Mouse (Mus musculus) intestine, embryonic 15.5 days (tissue): ENCODE measurements around the gene Kbtbd12. TPM values are rescaled to one million over a fixed set of nuclear protein-coding genes. Genes with fewer than 3 reads are reported as not detected.

Experiments used
- ATAC-seq: fragments of 200-750 bp; cut with Nextera tagmentation; 2 replicates; pipeline ENCODE4 v1.8.0; 2017; ENCODE audit warnings: moderate TSS enrichment, moderate library complexity
- H3K27ac ChIP-seq: fragments of 300-500 bp; sonication (generic); 2 replicates; pipeline ENCODE4 v1.5.1; 2015; ENCODE audit warnings: mild to moderate bottlenecking, inconsistent platforms
- H3K27me3 ChIP-seq: fragments of 300-500 bp; sonication (generic); replicated peaks from 2 replicates; pipeline ENCODE4 v1.6.1; 2015; ENCODE audit warnings: inconsistent platforms
- H3K36me3 ChIP-seq: fragments of 300-500 bp; sonication (generic); 2 replicates; pipeline ENCODE4 v1.6.1; 2015; ENCODE audit warnings: inconsistent platforms
- H3K4me1 ChIP-seq: fragments of 300-500 bp; sonication (generic); replicated peaks from 2 replicates; pipeline ENCODE4 v1.6.1; 2015; ENCODE audit warnings: inconsistent platforms
- H3K4me2 ChIP-seq: fragments of 300-500 bp; sonication (generic); replicated peaks from 2 replicates; pipeline ENCODE4 v1.6.1; 2015; ENCODE audit warnings: mild to moderate bottlenecking, inconsistent platforms
- H3K4me3 ChIP-seq: fragments of 300-500 bp; sonication (generic); replicated peaks from 2 replicates; pipeline ENCODE4 v1.5.1; 2015; ENCODE audit warnings: inconsistent platforms
- H3K9ac ChIP-seq: fragments of 300-500 bp; sonication (generic); 2 replicates; pipeline ENCODE4 v1.6.1; 2015; ENCODE audit warnings: inconsistent platforms
- H3K9me3 ChIP-seq: fragments of 300-500 bp; sonication (generic); 2 replicates; pipeline ENCODE4 v1.6.1; 2016; ENCODE audit warnings: inconsistent platforms
- WGBS: fragments of 180-500 bp; shearing (Covaris S2); methylation state at CpG from one replicate; pipeline ENCODE4 v1.1.7; 2015; 5-methylcytosine and 5-hydroxymethylcytosine counted together
- polyA plus RNA-seq: library from polyadenylated mRNA; unstranded; fragments of >200 nt; fragmentation: Nextera tagmentation; extraction: Ambion mirVana; gene quantifications from 2 replicates; pipeline ENCODE4 v1.2.1, GENCODE M21; 2015

Gene Kbtbd12
- polyA plus RNA-seq, 1 experiment from 2014 or later, result 0.46 TPM

GRCm38 (mm10) chr6:88640331-88640730, 2.6 kb upstream of the Kbtbd12 start:
- Histone ChIP-seq H3K9me3 (no peaks in the 10 kb centered on the region), H3K4me2 (no peak overlapping the region; the same call in 1 of the 2 replicates), H3K27me3 (no peaks in the 10 kb centered on the region), H3K4me3 (no peak overlapping the region), H3K36me3 (no peaks in the 10 kb centered on the region), H3K4me1 (0 out of 2 replicates have a peak, but pooled peaks cover 5% of the 10 kb centered on the region), H3K9ac (no peak overlapping the region), H3K27ac (no peak overlapping the region)
- ATAC-seq, result no peak
- 41% methylated on average over 3 of the region's 3 CpGs for WGBS

DNA sequence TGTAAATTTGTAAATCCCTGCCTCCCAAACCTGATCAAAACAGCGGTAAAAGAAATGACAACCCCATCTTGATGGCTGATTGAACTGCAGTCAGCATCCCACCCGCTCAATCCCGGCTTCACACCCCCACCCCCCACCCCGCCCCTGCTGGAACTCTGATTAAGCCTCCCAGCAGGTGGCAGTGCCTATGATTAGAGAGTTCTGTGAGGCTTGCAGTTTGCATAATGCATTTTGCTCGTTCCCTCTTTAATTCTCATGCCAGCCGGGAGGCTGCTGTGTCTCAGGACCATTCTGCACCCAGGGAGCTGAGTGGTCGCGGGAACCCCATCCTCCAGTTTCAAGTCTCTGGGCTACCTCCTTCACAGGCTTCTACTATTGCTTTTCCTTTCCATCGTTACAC, 2.2 kb upstream of the Kbtbd12 start:
- Histone ChIP-seq H3K4me1 (0 out of 2 replicates have a peak, but pooled peaks cover 5% of the 10 kb centered on the region), H3K9ac (no peak overlapping the region), H3K4me3 (no peak overlapping the region), H3K9me3 (no peaks in the 10 kb centered on the region), H3K27me3 (no peaks in the 10 kb centered on the region), H3K27ac (no peak overlapping the region), H3K4me2 (no peak overlapping the region; the same call in 1 of the 2 replicates), H3K36me3 (no peaks in the 10 kb centered on the region)
- ATAC-seq, result no peak
- 6% methylated on average over 9 of the region's 9 CpGs for WGBS

DNA sequence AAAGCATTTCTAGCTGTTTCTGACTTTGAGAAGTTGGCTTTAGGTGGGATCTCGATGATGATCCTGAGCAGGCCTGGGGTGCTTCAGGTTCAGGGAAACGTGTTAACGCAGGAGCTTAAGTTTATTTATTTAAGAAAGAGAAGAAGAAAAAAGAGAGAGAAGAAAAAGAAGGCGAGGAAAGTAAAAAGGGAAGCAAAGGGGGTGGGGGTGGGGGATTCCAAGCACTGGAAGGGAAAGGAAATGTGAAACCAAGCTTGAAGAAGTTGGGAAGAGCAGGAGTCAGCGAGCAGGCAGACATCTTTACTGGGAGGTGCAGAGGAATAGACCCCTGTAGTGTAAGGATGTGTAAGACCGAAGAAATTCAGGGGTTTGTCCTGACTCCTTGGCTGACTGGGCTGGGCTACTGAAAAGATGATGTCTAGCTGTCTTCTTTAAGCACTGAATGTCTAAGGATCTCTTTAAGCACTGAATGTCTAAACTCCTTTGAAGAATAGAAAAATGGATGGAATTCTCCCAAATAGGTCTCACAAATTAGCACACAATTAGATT, 1.7 kb upstream of the Kbtbd12 start:
- no peaks in the 10 kb centered on the region for H3K9me3 ChIP-seq
- ATAC-seq, result no peak
- no peak overlapping the region for H3K9ac ChIP-seq
- no peaks in the 10 kb centered on the region for H3K27me3 ChIP-seq
- H3K36me3 ChIP-seq, result no peaks in the 10 kb centered on the region
- no peak overlapping the region; the same call in 1 of the 2 replicates for H3K4me2 ChIP-seq
- 0 out of 2 replicates have a peak, but pooled peaks cover 5% of the 10 kb centered on the region for H3K4me1 ChIP-seq
- no peak overlapping the region for H3K27ac ChIP-seq
- 24% methylated on average over 6 of the region's 6 CpGs for WGBS
- H3K4me3 ChIP-seq, result no peak overlapping the region

DNA sequence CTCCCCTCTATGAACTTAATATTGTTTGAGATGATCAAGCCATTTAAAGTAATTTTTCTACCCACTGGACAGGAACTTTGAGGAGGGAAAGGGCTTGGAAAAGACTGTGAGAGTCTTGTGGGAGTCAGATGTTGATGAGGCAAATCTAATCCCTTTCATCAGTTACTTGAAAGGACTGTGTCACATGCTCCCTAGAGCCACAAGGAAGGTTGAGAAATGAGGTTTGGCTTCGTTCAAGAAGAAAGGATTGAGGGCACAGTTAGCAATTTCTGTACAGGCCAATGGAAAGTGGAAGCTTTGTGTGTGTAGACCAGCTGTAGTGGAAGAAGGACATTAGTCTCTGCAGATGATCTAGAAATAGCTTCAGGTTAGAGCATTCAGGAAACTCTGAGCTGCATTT, 1.2 kb upstream of the Kbtbd12 start:
- 55% methylated on average over 1 of the region's 1 CpGs for WGBS

GRCm38 (mm10) chr6:88635881-88636754, 1.6 kb downstream of the Kbtbd12 start:
- H3K9me3 ChIP-seq, result no peaks in the 10 kb centered on the region
- H3K36me3 ChIP-seq, result no peaks in the 10 kb centered on the region
- no peak overlapping the region for H3K9ac ChIP-seq
- no peaks in the 10 kb centered on the region for H3K27me3 ChIP-seq
- 90% methylated on average over 6 of the region's 6 CpGs for WGBS
- H3K27ac ChIP-seq, result no peak overlapping the region
- no peak overlapping the region for H3K4me3 ChIP-seq
- H3K4me2 ChIP-seq, result no peak overlapping the region
- 0 out of 2 replicates have a peak, but pooled peaks cover 5% of the 10 kb centered on the region for H3K4me1 ChIP-seq
- ATAC-seq, result no peak

More for the DNA sequence above, 1.2 kb upstream of the Kbtbd12 start:
- Histone ChIP-seq H3K36me3 (no peaks in the 10 kb centered on the region), H3K9ac (no peak overlapping the region), H3K4me3 (no peak overlapping the region), H3K27me3 (no peaks in the 10 kb centered on the region), H3K27ac (no peak overlapping the region), H3K9me3 (no peaks in the 10 kb centered on the region), H3K4me2 (no peak overlapping the region), H3K4me1 (0 out of 2 replicates have a peak, but pooled peaks cover 5% of the 10 kb centered on the region)
- ATAC-seq, result no peak

GRCm38 (mm10) chr6:88631293-88631692, 6.5 kb downstream of the Kbtbd12 start:
- Histone ChIP-seq H3K4me3 (no peak overlapping the region), H3K4me1 (peaks cover 8% of the 10 kb centered on the region), H3K27ac (no peak overlapping the region), H3K4me2 (no peak overlapping the region), H3K9ac (no peak overlapping the region), H3K27me3 (no peaks in the 10 kb centered on the region), H3K9me3 (no peaks in the 10 kb centered on the region), H3K36me3 (no peaks in the 10 kb centered on the region)
- 70% methylated on average over 6 of the region's 6 CpGs for WGBS
- ATAC-seq, result no peak

- no peaks in the 10 kb centered on the region for H3K27me3 ChIP-seq
- no peaks in the 10 kb centered on the region for H3K36me3 ChIP-seq
- 40% methylated on average over 5 of the region's 5 CpGs for WGBS
- peak; percentile 79 for ATAC-seq
- H3K4me1 ChIP-seq, result peaks cover 8% of the 10 kb centered on the region
- no peak overlapping the region for H3K4me2 ChIP-seq
- H3K4me3 ChIP-seq, result no peak overlapping the region
- 0 out of 2 replicates have a peak overlapping the region, but pooled peaks have one; percentile 7 for H3K27ac ChIP-seq
- no peak overlapping the region for H3K9ac ChIP-seq
- H3K9me3 ChIP-seq, result no peaks in the 10 kb centered on the region
Measured at GRCm38 (mm10) chr6:88630560-88630959, 7.2 kb downstream of the Kbtbd12 start.

GRCm38 (mm10) chr6:88629821-88630220, 7.9 kb downstream of the Kbtbd12 start:
- H3K4me1 ChIP-seq, result peaks cover 8% of the 10 kb centered on the region
- H3K27ac ChIP-seq, result no peak overlapping the region
- no peak overlapping the region for H3K9ac ChIP-seq
- no peaks in the 10 kb centered on the region for H3K36me3 ChIP-seq
- no peaks in the 10 kb centered on the region for H3K27me3 ChIP-seq
- no peaks in the 10 kb centered on the region for H3K9me3 ChIP-seq
- ATAC-seq, result no peak
- H3K4me3 ChIP-seq, result no peak overlapping the region
- WGBS, result 86% methylated on average over 2 of the region's 2 CpGs
- no peak overlapping the region for H3K4me2 ChIP-seq

DNA sequence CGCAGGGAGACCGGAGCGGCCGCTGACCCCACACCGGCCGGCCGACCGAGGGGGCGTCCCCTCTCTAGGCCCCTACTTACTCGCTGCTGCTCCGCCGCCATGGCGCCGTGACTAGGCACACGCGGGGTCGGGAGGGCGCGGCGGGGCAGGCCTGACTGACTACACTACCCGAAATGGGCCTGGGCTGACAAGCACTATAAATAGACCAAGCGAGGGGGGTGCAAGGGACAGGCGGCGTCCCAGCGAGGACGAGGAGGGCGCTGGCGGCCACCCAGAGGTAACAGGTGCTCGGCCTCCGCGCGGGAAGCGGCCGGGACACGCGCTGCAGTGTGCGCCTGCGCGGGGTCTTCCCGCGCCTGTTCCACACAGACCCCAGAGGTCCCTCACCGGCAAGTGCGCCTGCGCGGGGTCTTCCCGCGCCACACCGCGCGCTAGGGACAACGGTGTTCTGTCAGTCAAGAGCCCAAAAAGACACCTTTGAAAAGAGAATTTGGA, 10.4 kb downstream of the Kbtbd12 start:
- under 1% methylated on average over 51 of the region's 51 CpGs for WGBS
- peak; percentile 79 for ATAC-seq
- no peak overlapping the region for H3K27ac ChIP-seq

DNA sequence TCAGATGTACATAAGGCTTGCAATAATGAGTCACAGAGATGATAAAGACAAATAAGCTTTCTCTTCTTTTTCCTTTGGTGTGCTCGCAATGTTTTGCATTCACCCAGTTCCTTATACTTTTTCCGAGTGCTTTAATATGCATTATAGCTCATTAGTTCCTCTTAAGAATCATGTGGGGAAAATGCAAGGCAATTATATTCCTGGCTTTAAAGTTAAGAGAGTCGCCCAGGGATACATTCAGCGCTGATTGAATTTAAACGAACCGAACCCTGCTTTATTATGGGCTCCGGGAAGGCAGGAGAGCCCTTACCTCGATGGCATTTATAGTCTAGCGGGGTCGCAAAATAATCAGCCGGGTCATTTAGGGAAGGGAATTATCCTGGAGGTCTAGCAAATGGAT, 10.8 kb downstream of the Kbtbd12 start:
- Histone ChIP-seq H3K9me3 (no peaks in the 10 kb centered on the region), H3K9ac (peak overlapping the region; percentile 44), H3K36me3 (no peaks in the 10 kb centered on the region), H3K27ac (no peak overlapping the region), H3K27me3 (no peaks in the 10 kb centered on the region), H3K4me1 (peaks cover 8% of the 10 kb centered on the region), H3K4me2 (peak overlapping the region; percentile 92), H3K4me3 (peak overlapping the region; percentile 45)
- 19% methylated on average over 11 of the region's 11 CpGs for WGBS
- ATAC-seq, result no peak

More for the DNA sequence above, 10.4 kb downstream of the Kbtbd12 start:
- peaks cover 8% of the 10 kb centered on the region for H3K4me1 ChIP-seq
- H3K27me3 ChIP-seq, result no peaks in the 10 kb centered on the region
- H3K9me3 ChIP-seq, result no peaks in the 10 kb centered on the region
- no peaks in the 10 kb centered on the region for H3K36me3 ChIP-seq
- H3K4me3 ChIP-seq, result peak overlapping the region; percentile 45
- H3K9ac ChIP-seq, result peak overlapping the region; percentile 44
- peak overlapping the region; percentile 92 for H3K4me2 ChIP-seq

- Histone ChIP-seq H3K27me3 (no peaks in the 10 kb centered on the region), H3K4me3 (no peak overlapping the region), H3K9me3 (no peaks in the 10 kb centered on the region), H3K27ac (no peak overlapping the region), H3K36me3 (no peaks in the 10 kb centered on the region), H3K4me2 (no peak overlapping the region), H3K4me1 (peaks cover 8% of the 10 kb centered on the region), H3K9ac (no peak overlapping the region)
- WGBS, result 21% methylated on average over 4 of the region's 4 CpGs
- ATAC-seq, result no peak
Measured at GRCm38 (mm10) chr6:88626462-88626861, 11.3 kb downstream of the Kbtbd12 start.

GRCm38 (mm10) chr6:88621816-88622481, 15.8 kb downstream of the Kbtbd12 start:
- ATAC-seq, result no peak
- Histone ChIP-seq H3K9ac (no peak overlapping the region), H3K9me3 (no peaks in the 10 kb centered on the region), H3K36me3 (no peaks in the 10 kb centered on the region), H3K4me3 (no peak overlapping the region), H3K4me2 (no peak overlapping the region), H3K27ac (no peak overlapping the region), H3K27me3 (no peaks in the 10 kb centered on the region), H3K4me1 (peaks cover under 1% of the 10 kb centered on the region; the same call in 1 of the 2 replicates)
- 66% methylated on average over 4 of the region's 4 CpGs for WGBS
